Mouse (Mus musculus): Measurements from ENCODE around the gene Mcm2. TPM values are rescaled to one million over a fixed set of nuclear protein-coding genes. Genes with fewer than 3 reads are reported as not detected.

Mcm2 gene
- 10 to 100 TPM; 27.0 to 41.8 TPM for polyA plus RNA-seq (2017; shearing (Covaris generic))

DNA sequence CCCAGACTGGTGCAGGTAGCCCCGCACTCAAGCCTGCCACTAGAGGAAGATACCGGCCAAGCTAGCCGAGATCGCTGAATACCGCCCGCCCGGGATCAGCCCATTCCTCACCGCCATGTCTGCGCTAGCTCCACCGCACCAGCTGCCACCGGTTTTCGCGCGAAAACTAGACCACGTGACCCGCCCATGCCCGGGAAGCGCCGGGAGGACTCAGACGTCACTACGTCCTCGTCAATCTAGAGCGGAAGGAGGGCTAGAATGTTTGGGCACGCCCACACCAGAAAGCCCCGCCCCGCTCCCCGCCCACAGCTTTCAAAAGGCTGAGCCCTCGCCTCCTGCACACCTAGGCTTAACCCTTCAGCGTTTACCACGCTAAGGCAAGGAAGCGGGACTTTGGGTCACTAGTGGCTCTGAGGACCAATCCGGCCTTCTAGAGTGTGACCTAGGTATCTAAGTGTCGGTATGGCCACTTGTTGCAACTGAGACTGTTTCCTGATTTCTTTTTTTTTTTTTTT, at the start of gene Mcm2:
Mcm2 (minus strand) TSS at position 247 of the 515 bp plus-strand sequence.
- ATAC-seq, result peak; percentile 73

DNA sequence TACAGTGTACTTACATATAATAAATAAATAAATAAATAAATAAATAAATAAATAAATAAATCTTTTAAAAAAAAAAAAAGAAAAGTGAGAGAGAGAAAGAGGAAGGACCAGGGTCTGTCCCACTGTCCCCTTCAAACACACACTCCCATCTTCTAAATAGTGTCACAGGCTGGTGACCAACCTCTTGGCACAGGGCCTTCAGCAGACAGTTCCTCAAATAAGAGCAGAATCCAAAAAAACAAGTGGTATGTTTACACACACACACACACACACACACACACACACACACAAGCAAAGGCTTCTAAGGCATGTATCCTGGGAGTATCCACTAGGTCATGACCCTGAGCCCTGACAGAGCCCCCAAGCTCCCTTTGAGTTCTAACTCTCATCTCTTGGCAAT, 49.2 kb upstream of the Mcm2 start:
- no peak for ATAC-seq

DNA sequence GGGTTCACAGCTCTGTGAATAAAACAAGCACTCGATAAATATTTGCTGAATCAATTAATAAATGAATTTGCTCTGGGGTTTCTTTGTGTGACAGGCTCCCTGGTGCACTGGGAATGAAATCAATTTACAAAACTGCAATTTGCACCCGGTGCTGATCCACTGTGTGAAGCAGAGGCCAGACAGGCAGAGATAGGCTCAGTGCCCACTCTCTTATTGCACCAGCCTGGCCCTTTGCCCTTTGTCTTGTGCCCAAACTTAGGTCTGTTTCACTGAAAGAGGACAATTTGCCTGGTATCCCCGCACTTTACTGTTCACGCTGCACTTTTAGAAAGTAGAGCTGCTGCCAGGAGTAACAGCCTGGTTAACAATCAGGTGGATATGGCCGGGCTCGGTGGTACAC, 47.9 kb upstream of the Mcm2 start:
- ATAC-seq, result no peak

DNA sequence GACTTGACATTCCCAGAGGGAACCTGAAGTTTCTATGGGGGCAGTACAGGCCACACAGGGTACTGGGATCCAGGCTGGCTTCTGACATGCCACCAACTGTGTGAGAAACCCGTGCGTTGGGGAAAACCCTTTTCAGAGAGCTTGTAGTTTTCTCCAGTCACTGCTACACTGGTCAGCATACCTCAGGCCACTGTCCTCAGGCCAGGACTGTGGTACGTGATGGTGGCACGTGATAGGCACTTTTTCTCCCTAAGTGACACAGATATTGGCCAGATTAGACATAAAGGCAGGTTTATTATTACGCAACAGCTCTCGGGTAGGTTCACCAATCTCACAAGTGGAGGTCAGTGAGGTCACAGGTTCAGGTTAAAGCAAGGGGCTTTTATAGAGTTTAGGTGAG, 45.1 kb upstream of the Mcm2 start:
- ATAC-seq, result no peak

DNA sequence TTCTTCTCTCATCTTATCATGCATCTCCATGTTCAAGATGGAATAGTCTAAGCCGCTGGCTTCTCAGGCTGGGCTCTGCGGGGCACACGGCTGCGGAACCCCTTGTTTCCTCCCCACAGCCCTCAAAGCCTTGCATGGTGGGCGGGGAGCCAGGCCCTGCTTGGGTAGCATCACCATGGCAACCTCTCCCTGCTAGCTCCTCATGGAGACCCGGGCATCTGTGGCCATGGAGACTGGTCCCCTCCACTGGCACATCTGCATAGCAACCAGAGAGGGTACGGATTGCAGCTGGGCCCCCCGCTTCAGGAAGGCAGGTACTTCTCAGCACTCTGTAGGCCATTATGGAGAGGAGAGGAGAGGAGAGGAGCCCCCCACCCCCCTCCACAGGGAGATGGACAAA, 44.0 kb upstream of the Mcm2 start:
- ATAC-seq, result no peak

DNA sequence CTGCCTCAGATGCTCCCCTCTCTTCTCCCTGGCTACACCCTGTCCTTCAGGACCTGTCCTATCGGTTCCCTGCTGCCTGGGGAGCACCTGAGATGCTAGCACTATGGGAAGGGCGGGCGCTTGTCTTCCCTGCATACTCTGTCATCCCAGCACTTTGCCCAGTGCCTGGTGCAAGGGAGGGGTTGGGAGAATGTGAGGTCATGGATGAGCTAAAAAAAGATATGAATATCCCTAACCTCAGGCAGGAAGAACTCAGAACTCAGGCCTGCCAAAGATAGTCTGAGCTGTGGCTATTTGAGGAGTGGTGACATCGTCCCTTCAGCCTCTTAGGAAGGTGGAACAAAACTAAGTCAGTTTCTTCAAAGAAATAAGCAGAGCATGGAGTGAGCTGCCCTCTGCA, 43.0 kb upstream of the Mcm2 start:
- ATAC-seq, result no peak

DNA sequence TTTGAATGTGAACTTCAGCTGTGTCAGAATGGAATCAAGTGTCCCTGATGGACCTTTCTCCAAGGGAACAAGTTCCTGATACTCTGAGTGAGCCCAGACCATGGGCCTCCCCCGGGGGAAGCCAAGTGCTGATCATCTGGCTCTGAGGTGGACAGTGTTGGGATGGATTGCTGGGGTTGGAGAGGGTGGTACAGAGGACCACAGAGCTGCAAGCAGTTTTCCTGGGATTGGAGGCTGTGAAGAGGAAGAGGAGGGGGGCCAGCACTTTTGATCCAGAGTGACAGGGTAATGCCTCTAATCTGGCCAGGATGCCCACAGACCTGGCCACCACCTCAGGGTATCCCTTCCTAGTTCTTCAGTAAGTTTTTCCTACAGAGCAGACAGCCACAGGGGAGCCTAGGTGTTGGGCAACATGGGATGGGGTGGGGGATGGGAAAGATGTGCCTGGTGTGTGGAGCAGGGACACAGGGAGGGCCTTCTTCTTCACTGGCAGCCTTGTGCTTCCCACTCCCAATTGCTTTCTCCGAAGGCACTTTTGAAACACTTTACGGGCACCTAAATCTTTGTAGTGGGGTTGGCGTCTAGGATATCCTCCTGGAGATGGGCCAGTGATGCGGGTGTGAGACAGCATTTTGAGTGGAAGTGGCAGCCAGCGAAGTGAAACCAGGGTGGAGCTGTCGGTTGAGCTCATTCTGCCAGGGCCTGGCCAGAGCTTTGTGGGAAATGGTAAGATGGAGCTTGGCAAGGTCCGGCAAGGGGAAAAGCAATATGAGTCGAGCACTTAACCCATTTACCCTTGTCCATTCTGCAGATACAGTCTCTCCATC, 41.7 kb upstream of the Mcm2 start:
- ATAC-seq, result peak; percentile 65

DNA sequence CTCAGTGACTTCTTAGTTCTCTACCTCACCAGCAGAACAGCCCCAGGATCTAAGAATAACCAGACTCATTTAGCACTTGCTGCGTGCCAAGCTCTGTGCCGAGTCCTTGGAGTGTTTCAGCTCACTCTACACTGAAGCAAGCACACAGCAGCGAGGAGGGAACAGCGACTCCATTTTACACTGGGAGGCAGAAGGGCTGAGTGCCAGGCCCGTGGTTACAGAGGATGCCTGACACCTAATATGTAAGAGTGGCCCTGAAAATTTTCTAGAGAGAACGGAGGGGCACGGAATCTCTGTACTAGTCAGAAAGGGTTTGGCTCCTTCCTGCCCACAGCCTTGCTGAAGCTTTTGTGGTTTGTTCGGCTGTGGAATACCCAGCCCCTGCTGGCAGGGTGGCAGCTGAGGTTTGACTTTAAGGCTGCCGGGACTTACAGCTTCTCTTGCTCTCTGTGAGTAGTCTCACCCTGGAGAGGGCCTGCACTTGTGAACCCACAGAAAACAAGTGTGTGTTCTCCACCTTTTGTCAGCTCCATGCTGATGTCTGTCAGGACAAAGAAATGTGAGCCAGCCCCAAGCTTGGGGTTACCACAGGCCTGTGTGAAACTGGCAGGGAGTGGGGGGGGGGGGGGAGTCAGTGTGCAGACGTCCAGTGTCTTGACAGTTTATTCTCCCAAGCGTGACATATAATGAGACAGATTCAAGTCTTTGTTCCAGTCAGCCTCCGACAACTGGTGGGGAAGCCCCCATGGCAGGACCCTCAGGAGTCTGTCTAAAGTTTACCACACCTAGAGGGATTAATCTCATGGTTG, 40.9 kb upstream of the Mcm2 start:
- ATAC-seq, result peak; percentile 56

DNA sequence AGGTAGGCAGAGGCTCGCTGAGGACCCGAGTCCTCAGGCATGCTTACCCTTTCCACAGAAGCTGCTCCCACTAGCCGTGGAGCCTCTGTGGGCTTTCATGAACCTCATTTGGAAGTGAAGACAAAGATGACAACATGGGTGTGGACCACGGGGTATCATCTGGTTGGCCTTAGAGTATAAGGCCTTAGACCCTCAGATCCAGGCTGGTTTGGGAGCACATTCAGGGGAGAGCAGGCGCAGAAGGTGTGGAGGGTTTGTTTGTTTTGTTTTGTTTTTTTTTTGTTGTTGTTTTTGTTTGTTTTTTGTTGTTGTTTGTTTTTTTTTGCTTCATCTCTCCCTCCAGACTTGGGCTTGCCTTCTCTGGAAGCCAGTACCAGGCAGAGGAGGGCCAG, 40.1 kb upstream of the Mcm2 start:
- ATAC-seq, result no peak

DNA sequence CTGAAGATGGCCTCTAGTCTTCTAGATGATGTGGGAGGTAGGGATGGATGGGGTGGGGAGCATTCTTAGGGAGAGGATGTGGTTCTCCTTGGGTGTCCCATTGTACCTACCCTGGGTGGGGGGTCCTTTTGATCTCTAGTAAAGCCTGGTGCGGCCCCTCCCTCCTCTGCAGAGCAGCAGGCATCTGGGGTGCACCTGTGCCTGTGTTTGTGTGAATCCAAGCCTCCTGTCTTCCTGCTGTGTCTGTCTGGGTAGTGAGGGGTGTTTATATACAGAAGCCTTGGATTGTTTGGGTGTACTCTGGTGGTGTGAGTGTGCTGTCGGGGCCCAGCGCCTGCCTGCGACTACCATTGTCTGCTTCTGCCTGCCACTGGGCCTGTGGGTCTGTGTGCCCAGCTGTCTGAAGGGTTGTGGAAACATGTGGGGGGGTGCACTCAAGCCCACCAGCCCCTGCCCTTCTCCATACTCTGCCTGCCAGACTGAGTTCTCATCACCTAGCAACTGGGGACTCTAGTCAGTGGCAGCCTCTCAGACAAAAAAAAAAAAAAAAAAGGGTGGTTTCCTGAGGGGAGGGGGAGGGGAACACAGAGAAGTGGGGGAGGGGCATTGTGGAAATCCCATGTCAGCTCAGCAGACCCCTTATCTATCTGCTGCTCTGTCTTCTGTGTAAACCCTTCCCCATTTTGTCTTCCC, 39.5 kb upstream of the Mcm2 start:
- ATAC-seq, result no peak

DNA sequence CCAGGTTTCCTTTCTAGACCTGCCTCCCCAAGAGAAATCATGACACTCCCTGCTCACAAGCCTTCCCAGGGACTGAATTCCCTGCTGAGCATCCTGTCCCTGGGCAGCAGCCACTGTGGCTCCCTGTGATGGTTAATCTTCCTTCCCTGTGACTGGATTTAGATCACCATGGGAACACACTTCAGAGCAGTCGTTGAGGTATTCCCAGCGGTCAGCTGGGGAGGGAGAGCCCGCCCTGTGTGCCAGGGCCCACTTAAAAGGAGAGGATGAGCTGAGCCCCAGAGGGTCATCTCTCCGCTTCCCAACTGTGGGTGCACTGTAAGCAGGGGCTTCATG, 38.6 kb upstream of the Mcm2 start:
- ATAC-seq, result no peak

DNA sequence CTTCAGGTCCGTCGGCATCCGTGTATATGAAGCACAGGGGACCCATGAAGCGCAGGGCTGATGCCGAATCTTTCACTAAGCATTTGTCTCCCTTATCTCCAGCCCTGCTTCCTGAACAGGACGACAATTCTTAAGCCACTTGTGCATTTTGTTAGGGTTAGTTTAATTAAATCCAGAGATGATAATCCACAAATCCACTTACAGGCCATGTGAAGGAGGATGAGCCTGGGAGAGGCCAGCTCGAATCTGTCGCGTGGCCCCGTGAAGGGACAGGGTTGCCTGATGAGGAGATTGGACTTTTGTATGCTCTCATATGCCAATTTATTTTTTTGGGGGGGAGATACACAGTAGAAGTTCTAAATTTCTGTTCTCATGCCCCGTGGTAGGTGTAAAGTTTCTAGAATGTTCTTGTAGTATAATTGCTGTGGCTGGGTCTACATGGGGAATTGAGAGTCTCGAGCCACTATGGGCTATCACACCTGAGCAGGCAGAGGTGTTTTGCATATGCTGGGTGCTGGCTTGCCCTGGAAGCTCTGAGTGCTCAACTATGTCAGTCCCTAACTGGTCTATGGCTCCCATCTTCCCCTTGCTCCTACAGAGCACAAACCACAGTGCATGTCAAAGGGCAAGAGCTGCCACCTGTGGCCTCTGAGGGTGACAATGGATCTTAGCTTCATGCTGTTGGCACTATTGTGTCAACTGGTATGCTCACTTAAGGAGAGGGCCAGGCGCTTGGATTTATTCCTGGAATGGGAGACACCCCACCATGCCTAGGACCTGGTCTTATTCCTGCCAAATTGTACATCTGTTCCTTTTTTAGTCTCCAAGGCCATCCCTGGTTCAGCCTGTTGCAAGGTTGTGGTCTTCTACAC, 38.0 kb upstream of the Mcm2 start:
- ATAC-seq, result no peak

DNA sequence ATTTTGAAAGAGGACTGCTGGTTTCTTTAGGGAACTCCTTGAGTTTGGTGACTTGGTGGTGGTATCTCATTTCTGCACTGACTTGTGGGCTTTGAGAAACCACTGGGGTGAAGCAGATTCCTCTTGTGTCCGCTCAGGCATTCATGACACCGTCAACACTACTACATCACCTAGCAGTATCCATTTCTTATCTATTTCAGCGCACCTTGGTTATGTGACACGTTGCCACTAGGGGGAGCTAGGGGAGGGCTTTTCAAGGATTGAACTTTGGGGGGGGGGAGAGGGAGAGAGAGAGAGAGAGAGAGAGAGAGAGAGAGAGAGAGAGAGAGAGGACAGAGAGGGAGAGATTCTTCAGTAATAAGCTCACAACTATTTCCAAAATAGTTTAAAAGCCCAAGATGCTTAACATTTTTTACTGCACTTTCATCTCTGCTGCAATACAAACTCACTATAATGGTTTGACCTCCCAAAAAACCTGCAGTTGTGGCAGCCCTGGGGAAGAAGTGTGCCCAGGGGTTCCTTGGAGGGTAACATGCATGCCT, 37.2 kb upstream of the Mcm2 start:
- ATAC-seq, result no peak

DNA sequence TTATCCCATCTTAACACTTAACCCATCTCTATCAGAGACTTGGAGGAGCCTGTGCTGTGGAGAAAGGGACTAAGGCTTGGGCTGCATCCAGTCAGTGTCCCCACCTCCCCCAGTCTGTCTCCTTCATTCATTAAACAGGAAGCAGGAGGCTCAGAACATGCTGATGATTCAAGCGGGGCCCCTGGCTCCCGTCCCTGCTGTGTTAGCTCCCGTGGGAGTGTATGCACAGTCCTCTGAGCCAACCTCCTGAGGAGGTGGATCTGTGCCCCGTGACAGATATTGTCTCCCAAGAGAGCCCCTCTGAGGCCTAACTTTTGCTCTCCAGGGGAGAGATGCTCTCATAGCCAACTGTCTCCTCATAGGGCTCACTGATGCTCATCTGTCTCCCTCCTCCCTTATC, 36.2 kb upstream of the Mcm2 start:
- no peak for ATAC-seq

DNA sequence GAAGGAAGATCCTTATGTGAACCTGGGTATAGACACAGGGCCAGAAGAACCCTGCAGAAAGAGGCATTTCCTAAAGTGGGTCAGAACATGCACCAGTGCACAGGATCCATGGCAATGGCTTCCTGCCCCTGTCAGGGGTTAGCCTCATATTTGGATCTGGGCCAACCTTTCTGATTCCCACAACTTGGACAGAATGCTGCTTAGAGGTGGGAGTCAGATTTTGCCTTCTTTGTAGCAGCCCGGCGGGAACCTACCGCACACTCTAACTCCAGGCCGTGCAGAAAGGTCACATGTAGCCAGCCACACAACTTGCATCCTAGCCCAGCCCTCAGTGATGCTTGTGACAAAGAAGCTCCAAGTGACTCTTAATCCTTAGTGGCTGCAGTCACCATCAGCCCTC, 35.6 kb upstream of the Mcm2 start:
- no peak for ATAC-seq

DNA sequence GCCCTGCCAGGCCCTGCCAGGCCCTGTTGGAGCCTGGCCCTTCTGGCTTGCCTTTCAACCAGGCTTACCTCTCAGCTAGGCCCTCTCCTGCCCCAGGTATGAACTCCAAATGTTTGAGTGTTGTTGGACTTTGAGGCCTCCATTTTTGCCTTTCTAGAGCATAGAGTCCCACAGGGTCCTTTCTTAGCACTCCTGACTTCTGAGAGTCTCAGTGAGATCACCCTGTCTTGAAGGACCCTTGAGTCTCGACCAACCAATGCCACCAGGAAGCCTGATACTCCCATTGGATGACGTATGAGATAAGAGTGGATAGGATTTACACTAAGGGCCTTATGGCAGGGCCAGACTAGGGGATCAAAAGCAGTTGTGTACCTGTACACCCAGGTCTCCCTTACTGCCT, 32.9 kb upstream of the Mcm2 start:
- ATAC-seq, result no peak

DNA sequence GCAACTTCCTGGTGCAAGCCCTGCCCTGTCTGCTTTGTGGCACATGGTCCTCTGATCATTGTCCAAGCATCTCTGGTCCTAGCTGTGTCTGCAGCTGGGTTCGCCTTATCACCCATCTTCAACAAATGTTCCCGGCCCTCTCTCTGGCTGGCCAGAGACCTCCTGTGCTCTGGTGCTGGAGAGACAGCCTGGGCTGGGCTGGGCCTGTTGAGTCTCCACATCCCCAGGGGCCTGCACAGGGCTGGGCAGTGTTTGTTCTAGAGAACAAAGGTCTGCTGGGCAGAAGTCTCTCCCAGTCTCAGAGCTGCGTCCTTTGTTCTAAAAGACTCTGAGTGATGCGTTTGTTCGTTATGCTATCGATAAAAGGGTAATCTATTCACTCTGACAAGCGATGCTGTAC, 31.5 kb upstream of the Mcm2 start:
- no peak for ATAC-seq

DNA sequence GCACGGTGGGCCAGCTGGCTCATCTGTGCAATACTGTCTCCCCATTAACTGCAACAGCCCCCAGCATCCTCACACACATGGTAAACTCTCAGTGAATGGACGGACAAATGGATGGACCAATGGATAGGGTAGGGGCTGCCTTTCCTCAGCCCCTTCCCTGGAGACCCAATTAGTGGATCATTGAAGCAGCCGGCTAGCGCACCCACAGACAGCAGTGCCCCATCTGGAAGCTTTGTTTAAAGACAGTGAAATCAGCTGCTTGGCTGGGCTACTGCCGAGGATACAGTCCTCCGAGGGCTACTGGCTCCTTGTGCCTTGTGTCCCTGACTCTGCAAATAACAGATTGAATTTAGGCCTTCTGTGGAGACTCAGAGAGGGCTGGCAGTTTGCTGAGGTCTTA, 30.9 kb upstream of the Mcm2 start:
- ATAC-seq, result no peak

DNA sequence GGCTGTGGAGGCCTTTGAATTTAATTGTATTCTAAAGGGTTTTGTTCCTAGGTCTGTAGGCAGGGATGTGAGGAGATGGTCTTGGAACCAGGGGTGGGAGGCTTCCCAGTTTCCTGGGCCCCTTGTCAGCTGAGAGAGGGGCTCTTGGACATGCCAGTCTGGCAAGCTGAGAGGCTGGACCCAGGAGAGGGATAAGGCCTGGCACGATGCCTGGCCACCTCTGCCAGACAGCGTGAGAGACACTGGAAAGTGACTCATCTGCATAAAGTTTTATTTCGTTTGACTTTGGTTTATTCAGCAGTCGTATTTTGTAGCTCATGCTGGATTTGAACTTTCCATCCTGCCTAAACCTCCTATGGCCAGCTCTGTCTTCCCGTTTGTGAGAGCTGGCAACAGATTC, 30.0 kb upstream of the Mcm2 start:
- ATAC-seq, result no peak

DNA sequence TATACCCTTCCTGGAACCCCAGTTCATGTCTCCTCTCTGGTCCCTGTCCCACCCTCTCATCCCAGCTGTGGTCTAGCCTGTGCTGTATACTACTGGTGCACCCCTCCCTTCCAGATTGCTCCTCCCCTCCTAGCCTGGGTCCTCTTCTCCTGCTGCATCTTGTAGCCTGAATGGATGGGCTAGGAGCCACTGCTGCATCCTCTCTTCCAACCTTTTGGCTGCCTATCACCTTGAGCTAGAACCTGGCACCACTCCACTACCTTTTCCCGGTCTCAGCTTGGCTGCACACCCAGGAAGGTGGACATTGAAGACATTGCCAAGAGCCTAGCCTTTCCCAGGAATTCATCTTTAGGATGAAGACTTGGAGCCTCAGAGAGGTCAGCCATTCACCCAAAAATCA, 29.4 kb upstream of the Mcm2 start:
- ATAC-seq, result no peak

DNA sequence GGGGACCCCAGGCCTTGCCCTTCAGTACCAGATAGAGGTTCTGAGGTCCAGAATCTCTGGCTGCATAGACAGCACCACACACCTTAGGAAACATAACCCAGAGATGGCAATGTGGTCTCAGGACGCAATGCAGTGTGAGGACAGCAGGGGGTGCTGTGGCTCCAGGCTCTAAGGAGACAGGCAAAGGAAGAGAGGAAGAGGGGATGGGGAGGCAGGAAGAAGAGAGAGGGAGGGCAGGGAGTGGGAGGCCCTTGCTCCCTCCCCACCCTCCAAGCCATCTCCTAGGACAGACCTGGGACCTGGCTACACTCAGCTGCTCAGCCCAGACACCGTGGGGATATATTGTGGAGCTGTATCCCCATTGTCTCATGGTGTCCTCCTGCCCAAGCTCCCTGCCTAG, 29.0 kb upstream of the Mcm2 start:
- ATAC-seq, result peak; percentile 63

DNA sequence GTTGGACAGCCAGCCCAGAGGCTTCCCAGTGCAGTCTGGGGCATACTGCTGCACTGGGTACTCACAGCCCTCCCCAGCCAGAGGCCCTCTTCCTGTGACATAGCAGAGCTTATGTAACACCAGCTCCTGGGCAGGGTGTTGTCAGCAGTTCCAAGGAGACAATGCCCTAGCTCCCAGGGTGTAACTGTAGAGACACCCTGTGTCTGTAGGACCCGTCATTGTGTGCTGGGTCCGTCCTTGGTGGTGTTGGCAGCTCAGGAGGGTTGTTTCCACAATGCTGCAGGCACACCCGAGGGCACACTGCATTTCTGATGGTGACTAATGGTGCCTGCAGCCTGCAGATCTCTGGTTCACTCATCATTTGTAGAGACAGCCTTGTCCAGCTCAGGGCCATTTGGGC, 28.3 kb upstream of the Mcm2 start:
- ATAC-seq, result peak; percentile 40
